Mouse (Mus musculus) ES-E14 (cell line): ENCODE results near the gene Hdac4.

Source experiments
- CHD2 ChIP-seq: IDR thresholded peaks from 2 replicates; pipeline ENCODE4 v1.6.1; 2014; ENCODE audit warnings: mild to moderate bottlenecking, low read depth, low read length, inconsistent platforms
- HCFC1 ChIP-seq: IDR thresholded peaks from 2 replicates; pipeline ENCODE4 v1.6.1; 2012; ENCODE audit warnings: low read length, inconsistent platforms, borderline replicate concordance; ENCODE audit not compliant: insufficient read depth
- ZC3H11A ChIP-seq: IDR thresholded peaks from 2 replicates; pipeline ENCODE4 v1.6.1; 2012; ENCODE audit warnings: low read depth, mild to moderate bottlenecking, inconsistent platforms, low read length, borderline replicate concordance

DNA sequence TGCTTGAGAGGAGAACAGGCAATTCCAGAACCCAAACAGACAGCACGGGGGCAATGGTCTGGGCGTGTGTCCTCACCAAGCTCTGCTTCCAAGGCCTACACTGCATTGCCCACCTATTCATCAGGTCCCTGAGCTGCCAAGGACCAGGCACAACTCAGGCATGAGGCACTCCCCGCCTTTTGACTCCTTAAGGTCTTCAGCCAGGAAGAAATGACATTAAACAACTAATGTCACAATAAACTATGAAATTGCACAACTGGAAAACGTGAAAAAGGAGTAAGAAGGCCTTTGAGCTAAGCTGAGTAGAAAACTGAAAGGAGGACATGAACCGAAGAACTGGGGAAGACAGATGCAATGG, 20.6 kb downstream of the Hdac4 start:
- TF ChIP-seq CHD2 (no peak), HCFC1 (no peak), ZC3H11A (no peak)
